Mouse (Mus musculus) midbrain, postnatal 0 days (tissue): ENCODE data around the gene Rnf157. TPM values are rescaled to one million over a fixed set of nuclear protein-coding genes. Genes with fewer than 3 reads are reported as not detected.

Experiments used
- ATAC-seq: fragments of 200-750 bp; cut with Nextera tagmentation; 2 replicates; pipeline ENCODE4 v1.8.0; 2017; ENCODE audit warnings: moderate number of reproducible peaks, mild to moderate bottlenecking, moderate TSS enrichment, moderate library complexity; ENCODE audit not compliant: low FRiP score
- DNase-seq: peaks from one replicate; pipeline ENCODE4 v3.0.0-alpha.2; 2015; ENCODE audit warnings: low spot score
- H3K27ac ChIP-seq: fragments of 300-500 bp; sonication (generic); 2 replicates; pipeline ENCODE4 v1.5.1; 2014; ENCODE audit warnings: low read depth, mild to moderate bottlenecking, low read length, mixed read lengths
- H3K27me3 ChIP-seq: fragments of 300-500 bp; sonication (generic); 2 replicates; pipeline ENCODE4 v1.6.1; 2014; ENCODE audit warnings: low read length, control low read depth, mixed read lengths; ENCODE audit not compliant: insufficient read depth
- H3K36me3 ChIP-seq: fragments of 300-500 bp; sonication (generic); 2 replicates; pipeline ENCODE4 v1.6.1; 2014; ENCODE audit warnings: low read length, control low read depth, mixed read lengths; ENCODE audit not compliant: insufficient read depth
- H3K4me1 ChIP-seq: fragments of 300-500 bp; sonication (generic); 2 replicates; pipeline ENCODE4 v1.6.1; 2014; ENCODE audit warnings: mild to moderate bottlenecking, control low read depth, antibody characterized with exemption, low read length, mixed read lengths; ENCODE audit not compliant: insufficient read depth
- H3K4me2 ChIP-seq: fragments of 300-500 bp; sonication (generic); 2 replicates; pipeline ENCODE4 v1.6.1; 2014; ENCODE audit warnings: low read depth, mild to moderate bottlenecking, low read length, mixed read lengths; ENCODE audit not compliant: poor library complexity, severe bottlenecking
- H3K4me3 ChIP-seq: fragments of 300-500 bp; sonication (generic); 2 replicates; pipeline ENCODE4 v1.5.1; 2014; ENCODE audit warnings: low read depth, mild to moderate bottlenecking, low read length, moderate library complexity
- H3K9ac ChIP-seq: fragments of 300-500 bp; sonication (generic); replicated peaks from 2 replicates; pipeline ENCODE4 v1.6.1; 2014; ENCODE audit warnings: mild to moderate bottlenecking, low read length, moderate library complexity, mixed read lengths; ENCODE audit not compliant: poor library complexity, severe bottlenecking
- H3K9me3 ChIP-seq: fragments of 300-500 bp; sonication (generic); 2 replicates; pipeline ENCODE4 v1.6.1; 2016; ENCODE audit warnings: low read length, control low read depth
- CTCF ChIP-seq: IDR thresholded peaks from 2 replicates; pipeline ENCODE4 v1.5.1; 2016; ENCODE audit warnings: antibody characterized with exemption, mild to moderate bottlenecking
- whole genome bisulfite sequencing: fragments of 180-500 bp; shearing (Covaris S2); extraction: QIAGEN DNeasy Blood & Tissue Kit; methylation state at CpG from one replicate; pipeline ENCODE4 v1.1.7; 2014; 5-methylcytosine and 5-hydroxymethylcytosine counted together
- polyA plus RNA-seq: library from polyadenylated mRNA; unstranded; fragments of >200 nt; fragmentation: Nextera tagmentation; extraction: Ambion mirVana; gene quantifications from 2 replicates; pipeline ENCODE4 v1.2.1, GENCODE M21; 2015
- total RNA-seq: library from RNA; depleted of rRNA; stranded (reverse); fragments of >200 nt; gene quantifications from 2 replicates; pipeline ENCODE4 v1.2.3, GENCODE M21; 2014

Rnf157 gene
- total and polyA plus RNA-seq, 2 experiments from 2014 or later, result 57.0 to 138 TPM

DNA sequence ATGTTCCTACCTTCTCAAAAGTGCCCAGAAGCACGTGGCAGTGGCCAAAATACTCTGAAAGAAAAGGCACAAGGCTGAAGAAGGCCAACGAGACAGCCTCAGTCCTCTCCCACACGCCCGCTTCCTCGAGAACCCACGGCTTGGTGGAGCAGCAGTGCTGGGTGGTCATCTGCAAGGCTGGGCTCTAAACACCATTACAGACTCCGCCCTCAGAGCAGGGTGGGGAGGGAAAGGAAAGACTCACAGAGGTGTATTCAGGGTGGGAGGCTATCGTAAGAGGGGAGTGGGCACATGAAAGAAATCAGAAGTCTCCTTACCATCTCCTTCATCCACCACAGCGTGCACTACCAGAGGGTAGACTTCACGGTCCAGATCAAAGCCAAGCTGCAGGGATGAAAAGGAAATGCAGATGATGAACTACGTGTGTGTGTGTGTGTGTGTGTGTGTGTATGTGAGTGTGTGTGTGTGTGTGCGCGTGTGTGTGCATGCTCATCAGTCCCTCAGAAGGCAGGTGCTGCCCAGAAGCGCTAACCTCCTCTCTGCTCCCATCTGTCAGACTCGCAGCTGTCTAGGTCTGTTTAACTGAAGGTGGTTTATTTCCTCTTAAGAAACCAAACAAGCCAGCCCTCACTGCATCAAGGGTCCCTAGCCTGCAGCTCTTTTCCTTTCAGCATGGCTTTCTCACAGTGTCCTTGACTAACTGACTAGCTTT lies 53.8 kb downstream of the Rnf157 start:
- no peak for TF ChIP-seq CTCF
- Histone ChIP-seq H3K9ac (no peak overlapping the region), H3K4me1 (no peaks in the 10 kb centered on the region), H3K4me3 (no peak overlapping the region), H3K9me3 (no peaks in the 10 kb centered on the region), H3K36me3 (peaks cover 25% of the 10 kb centered on the region), H3K27ac (no peak overlapping the region), H3K27me3 (no peaks in the 10 kb centered on the region), H3K4me2 (no peak overlapping the region)
- DNase-seq (peak; percentile 19), ATAC-seq (no peak)
- WGBS, result 69% methylated on average over 15 of the region's 15 CpGs

DNA sequence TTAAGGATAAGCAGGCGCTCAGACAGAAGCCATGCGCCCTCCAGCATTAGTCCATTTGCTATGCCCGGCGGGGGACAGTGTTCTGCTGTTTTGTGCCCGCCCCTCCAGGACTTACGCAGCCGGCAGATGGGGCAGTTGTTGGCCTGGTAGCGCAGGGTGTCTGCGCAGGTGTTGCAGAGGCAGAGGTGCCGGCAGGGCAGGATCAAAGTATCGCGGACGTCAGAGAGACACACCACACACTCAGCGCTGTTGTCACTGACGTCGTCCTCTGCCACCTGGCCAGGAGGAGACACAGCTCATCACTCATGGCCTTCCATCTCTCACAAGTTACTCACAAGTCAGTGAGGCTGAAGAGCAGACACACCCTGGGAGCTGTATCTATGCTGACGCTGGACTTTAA lies 58.3 kb downstream of the Rnf157 start:
- 27% methylated on average over 17 of the region's 17 CpGs for WGBS
- DNase-seq, result no peak
- ATAC-seq, result no peak
- H3K4me3 ChIP-seq, result no peak overlapping the region
- H3K27ac ChIP-seq, result no peak overlapping the region
- H3K9me3 ChIP-seq, result no peaks in the 10 kb centered on the region
- H3K27me3 ChIP-seq, result no peaks in the 10 kb centered on the region
- H3K9ac ChIP-seq, result no peak overlapping the region
- TF ChIP-seq CTCF, result no peak
- H3K4me2 ChIP-seq, result no peak overlapping the region
- peaks cover 28% of the 10 kb centered on the region for H3K36me3 ChIP-seq
- no peaks in the 10 kb centered on the region for H3K4me1 ChIP-seq

DNA sequence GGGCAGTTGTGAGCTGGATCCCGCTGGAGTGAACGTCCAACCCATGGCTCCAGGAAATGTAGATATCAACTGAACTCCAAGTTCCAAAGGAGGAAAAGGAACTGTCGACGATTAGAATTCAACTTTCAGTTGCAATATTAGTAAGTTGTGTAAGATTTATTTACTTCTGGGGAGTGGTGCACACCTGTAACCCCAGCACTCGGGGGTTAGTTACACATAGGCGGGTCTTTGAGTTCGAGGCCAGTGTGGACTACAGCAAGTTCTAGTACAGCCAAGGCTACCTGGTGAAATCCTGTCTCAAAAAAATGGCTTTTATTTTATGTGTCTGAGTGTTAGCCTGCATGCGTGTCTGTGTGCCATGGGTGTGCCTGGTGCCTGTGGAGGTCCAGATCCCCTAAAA lies 59.3 kb downstream of the Rnf157 start:
- Histone ChIP-seq H3K27me3 (no peaks in the 10 kb centered on the region), H3K4me2 (no peak overlapping the region), H3K4me1 (no peaks in the 10 kb centered on the region), H3K9ac (no peak overlapping the region), H3K27ac (no peak overlapping the region), H3K4me3 (no peak overlapping the region), H3K36me3 (peaks cover 30% of the 10 kb centered on the region), H3K9me3 (no peaks in the 10 kb centered on the region)
- WGBS, result 94% methylated on average over 8 of the region's 8 CpGs
- ATAC-seq, result no peak
- TF ChIP-seq CTCF, result no peak
- DNase-seq, result no peak

DNA sequence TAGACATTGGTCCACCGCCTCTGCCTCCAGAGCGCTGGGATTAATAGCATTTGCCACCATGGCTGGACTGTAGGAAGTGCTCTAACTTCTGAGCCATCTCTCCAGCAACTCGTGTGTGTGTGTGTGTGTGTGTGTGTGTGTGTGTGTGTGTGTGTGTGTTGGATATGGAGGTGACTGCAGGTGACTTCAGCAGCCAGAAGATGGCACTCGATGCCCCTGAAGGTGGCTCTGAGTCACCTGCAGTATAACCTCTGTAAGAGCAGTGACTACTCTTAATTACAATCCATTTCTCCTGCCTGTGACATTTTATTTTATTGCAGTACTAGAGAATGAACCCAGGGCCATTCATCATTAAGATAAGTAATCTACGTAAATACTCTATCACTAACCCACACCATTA lies 61.5 kb downstream of the Rnf157 start:
- ATAC-seq (no peak), DNase-seq (no peak)
- H3K36me3 ChIP-seq, result peaks cover 48% of the 10 kb centered on the region
- no peak overlapping the region for H3K27ac ChIP-seq
- 91% methylated on average over 5 of the region's 5 CpGs for WGBS
- no peaks in the 10 kb centered on the region for H3K27me3 ChIP-seq
- no peak overlapping the region for H3K4me3 ChIP-seq
- no peak overlapping the region for H3K4me2 ChIP-seq
- H3K9me3 ChIP-seq, result no peaks in the 10 kb centered on the region
- peak; percentile 40; the same call in 1 of the 2 replicates for TF ChIP-seq CTCF
- no peak overlapping the region for H3K9ac ChIP-seq
- H3K4me1 ChIP-seq, result no peaks in the 10 kb centered on the region

DNA sequence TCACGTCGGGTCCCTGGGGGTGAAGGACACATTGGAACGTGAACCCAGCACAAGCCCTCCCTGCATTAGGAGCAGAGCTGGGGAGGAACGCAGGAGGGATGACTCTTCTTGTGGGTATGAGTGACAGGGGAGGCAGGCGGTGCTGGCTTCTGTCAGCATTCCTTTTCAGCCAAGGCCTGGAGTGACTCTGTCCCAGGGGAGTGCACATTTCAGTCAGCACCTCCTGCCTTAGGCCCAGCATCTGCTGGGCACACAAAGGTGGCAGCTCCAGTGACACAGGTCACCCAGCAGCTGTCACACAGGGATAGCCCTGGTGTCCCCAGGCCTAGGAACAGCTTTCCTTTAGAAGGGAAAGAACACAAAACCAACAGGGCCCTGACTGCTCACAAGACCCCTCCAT lies 64.9 kb downstream of the Rnf157 start:
- Histone ChIP-seq H3K36me3 (peaks cover 59% of the 10 kb centered on the region), H3K27me3 (no peaks in the 10 kb centered on the region), H3K9ac (no peak overlapping the region), H3K27ac (no peak overlapping the region), H3K4me3 (no peak overlapping the region), H3K4me2 (no peak overlapping the region), H3K4me1 (no peaks in the 10 kb centered on the region), H3K9me3 (no peaks in the 10 kb centered on the region)
- no peak for TF ChIP-seq CTCF
- WGBS, result 89% methylated on average over 5 of the region's 5 CpGs
- ATAC-seq (no peak), DNase-seq (no peak)

DNA sequence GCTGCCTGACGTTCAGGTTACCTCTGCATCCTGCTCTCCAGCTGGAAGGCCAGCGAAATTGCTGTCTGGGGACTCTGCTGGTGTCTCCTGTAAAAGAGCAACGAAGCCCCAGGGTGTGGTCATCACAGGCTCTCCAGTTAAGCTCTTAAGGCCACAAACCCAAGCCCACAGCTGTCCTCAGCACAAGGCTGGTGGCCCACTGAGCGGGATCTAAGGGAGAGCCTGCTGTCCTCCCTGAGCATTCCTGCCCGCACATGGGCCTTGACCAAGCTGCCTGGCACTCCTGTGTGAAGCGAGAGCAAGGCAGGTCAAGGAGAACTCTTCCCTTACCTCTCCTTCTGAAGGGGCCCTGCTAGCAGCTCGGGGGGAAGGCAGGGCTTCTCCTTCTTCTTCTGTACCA lies 65.8 kb downstream of the Rnf157 start:
- Histone ChIP-seq H3K4me1 (no peaks in the 10 kb centered on the region), H3K27me3 (no peaks in the 10 kb centered on the region), H3K9me3 (no peaks in the 10 kb centered on the region), H3K4me3 (no peak overlapping the region), H3K9ac (no peak overlapping the region), H3K4me2 (no peak overlapping the region), H3K27ac (no peak overlapping the region), H3K36me3 (peaks cover 68% of the 10 kb centered on the region)
- ATAC-seq, result no peak
- no peak for TF ChIP-seq CTCF
- DNase-seq, result no peak
- 79% methylated on average over 7 of the region's 7 CpGs for WGBS
